Mouse (Mus musculus) gastrocnemius, postnatal 4 days (tissue): ENCODE data around the gene Ap3d1. TPM values are rescaled to one million over a fixed set of nuclear protein-coding genes. Genes with fewer than 3 reads are reported as not detected.
A peak's percentile ranks its signal among the peaks of the same experiment; 100 is the strongest.

ENCODE experiments used
- DNase-seq, 2 experiments: peaks; one replicate each; pipeline ENCODE4 v3.0.0; 2021 to 2022; ENCODE audit warnings: low spot score in 2 of 2, mixed read lengths in 2 of 2
- total RNA-seq, 2 experiments: library from RNA; stranded (reverse); gene quantifications; 2 replicates each; pipeline ENCODE4 v1.2.3; 2021

The Ap3d1 gene
- total RNA-seq, 2 experiments from 2014 or later, result 52.1 to 58.7 TPM

- no peak for DNase-seq
These were observed 57.1 kb downstream of the Ap3d1 start for GRCm38 (mm10) chr10:80684984-80685383.

GRCm38 (mm10) chr10:80684214-80684613, 57.9 kb downstream of the Ap3d1 start:
- peak in 1 of 2 experiments; percentile 57 for DNase-seq

GRCm38 (mm10) chr10:80683647-80684046, 58.4 kb downstream of the Ap3d1 start:
- DNase-seq, result no peak

- DNase-seq, result no peak
These were observed 60.1 kb downstream of the Ap3d1 start for GRCm38 (mm10) chr10:80682003-80682402.

- no peak for DNase-seq
These were observed 61.8 kb downstream of the Ap3d1 start for GRCm38 (mm10) chr10:80680260-80680696.

GRCm38 (mm10) chr10:80679556-80680259, 62.4 kb downstream of the Ap3d1 start:
- no peak for DNase-seq

- DNase-seq, result no peak
These were observed 63.3 kb downstream of the Ap3d1 start for GRCm38 (mm10) chr10:80678601-80679377.

GRCm38 (mm10) chr10:80677942-80678436, 64.1 kb downstream of the Ap3d1 start, which contains the start of gene Mknk2:
Gene Mknk2 (minus strand): TSS chr10:80678112.
- DNase-seq, result peak; percentile 72 to 90

- no peak for DNase-seq
These were observed 64.8 kb downstream of the Ap3d1 start for GRCm38 (mm10) chr10:80677128-80677875.

GRCm38 (mm10) chr10:80676198-80676928, 65.7 kb downstream of the Ap3d1 start:
- DNase-seq, result peak; percentile 99 to 100

- no peak for DNase-seq
These were observed 66.5 kb downstream of the Ap3d1 start for GRCm38 (mm10) chr10:80675405-80676197.

GRCm38 (mm10) chr10:80674851-80675404, 67.1 kb downstream of the Ap3d1 start:
- DNase-seq, result no peak

- DNase-seq, result no peak
These were observed 67.8 kb downstream of the Ap3d1 start for GRCm38 (mm10) chr10:80674161-80674711.

GRCm38 (mm10) chr10:80673690-80674089, 68.4 kb downstream of the Ap3d1 start:
- DNase-seq, result no peak

- no peak for DNase-seq
These were observed 70.0 kb downstream of the Ap3d1 start for GRCm38 (mm10) chr10:80671936-80672690.

- no peak for DNase-seq
These were observed 70.8 kb downstream of the Ap3d1 start for GRCm38 (mm10) chr10:80671251-80671650.

GRCm38 (mm10) chr10:80670531-80670930, 71.5 kb downstream of the Ap3d1 start:
- DNase-seq, result no peak

- DNase-seq, result peak in 1 of 2 experiments; percentile 64
These were observed 72.2 kb downstream of the Ap3d1 start for GRCm38 (mm10) chr10:80669737-80670485.
